Mouse (Mus musculus) intestine, embryonic 15.5 days (tissue): Measurements from ENCODE around the gene 4921517D22Rik. TPM values are rescaled to one million over a fixed set of nuclear protein-coding genes. Genes with fewer than 3 reads are reported as not detected.
"Not testable (repeated sequence)": the region's sequence is repeated elsewhere in the genome, so short reads cannot be mapped to it uniquely, and the experiment has no call there.

Experiments used
- ATAC-seq: fragments of 200-750 bp; cut with Nextera tagmentation; 2 replicates; pipeline ENCODE4 v1.8.0; 2017; ENCODE audit warnings: moderate TSS enrichment, moderate library complexity
- H3K27ac ChIP-seq: fragments of 300-500 bp; sonication (generic); 2 replicates; pipeline ENCODE4 v1.5.1; 2015; ENCODE audit warnings: mild to moderate bottlenecking, inconsistent platforms
- H3K27me3 ChIP-seq: fragments of 300-500 bp; sonication (generic); replicated peaks from 2 replicates; pipeline ENCODE4 v1.6.1; 2015; ENCODE audit warnings: inconsistent platforms
- H3K36me3 ChIP-seq: fragments of 300-500 bp; sonication (generic); 2 replicates; pipeline ENCODE4 v1.6.1; 2015; ENCODE audit warnings: inconsistent platforms
- H3K4me1 ChIP-seq: fragments of 300-500 bp; sonication (generic); replicated peaks from 2 replicates; pipeline ENCODE4 v1.6.1; 2015; ENCODE audit warnings: inconsistent platforms
- H3K4me2 ChIP-seq: fragments of 300-500 bp; sonication (generic); replicated peaks from 2 replicates; pipeline ENCODE4 v1.6.1; 2015; ENCODE audit warnings: mild to moderate bottlenecking, inconsistent platforms
- H3K4me3 ChIP-seq: fragments of 300-500 bp; sonication (generic); replicated peaks from 2 replicates; pipeline ENCODE4 v1.5.1; 2015; ENCODE audit warnings: inconsistent platforms
- H3K9ac ChIP-seq: fragments of 300-500 bp; sonication (generic); 2 replicates; pipeline ENCODE4 v1.6.1; 2015; ENCODE audit warnings: inconsistent platforms
- H3K9me3 ChIP-seq: fragments of 300-500 bp; sonication (generic); 2 replicates; pipeline ENCODE4 v1.6.1; 2016; ENCODE audit warnings: inconsistent platforms
- WGBS: fragments of 180-500 bp; shearing (Covaris S2); methylation state at CpG from one replicate; pipeline ENCODE4 v1.1.7; 2015; 5-methylcytosine and 5-hydroxymethylcytosine counted together
- polyA plus RNA-seq: library from polyadenylated mRNA; unstranded; fragments of >200 nt; fragmentation: Nextera tagmentation; extraction: Ambion mirVana; gene quantifications from 2 replicates; pipeline ENCODE4 v1.2.1, GENCODE M21; 2015

4921517D22Rik gene
- polyA plus RNA-seq, 1 experiment from 2014 or later = not detected

GRCm38 (mm10) chr13:59719475-59719874 lies 25.6 kb upstream of the 4921517D22Rik start:
- no peaks in the 10 kb centered on the region for H3K36me3 ChIP-seq
- WGBS = 90% methylated on average over 1 of the region's 1 CpGs

GRCm38 (mm10) chr13:59718857-59719440 lies 25.0 kb upstream of the 4921517D22Rik start:
- not testable (repeated sequence) for H3K4me2 ChIP-seq, H3K4me1 ChIP-seq, H3K9ac ChIP-seq, H3K27ac ChIP-seq, H3K36me3 ChIP-seq, H3K9me3 ChIP-seq, H3K4me3 ChIP-seq, H3K27me3 ChIP-seq
- peak; percentile 63 for ATAC-seq
- WGBS = 18% methylated on average over 6 of the region's 6 CpGs

More at GRCm38 (mm10) chr13:59719475-59719874, 25.6 kb upstream of the 4921517D22Rik start:
- no peak for ATAC-seq
- no peak overlapping the region for H3K9ac ChIP-seq
- no peaks in the 10 kb centered on the region for H3K9me3 ChIP-seq
- no peak overlapping the region for H3K4me3 ChIP-seq
- no peak overlapping the region for H3K27ac ChIP-seq
- H3K4me2 ChIP-seq = no peak overlapping the region
- no peaks in the 10 kb centered on the region for H3K27me3 ChIP-seq
- no peaks in the 10 kb centered on the region for H3K4me1 ChIP-seq

- Histone ChIP-seq H3K4me2 (no peak overlapping the region), H3K9me3 (no peaks in the 10 kb centered on the region), H3K4me1 (no peaks in the 10 kb centered on the region), H3K36me3 (no peaks in the 10 kb centered on the region), H3K4me3 (no peak overlapping the region), H3K27ac (no peak overlapping the region), H3K9ac (no peak overlapping the region), H3K27me3 (no peaks in the 10 kb centered on the region; the same call in 1 of the 2 replicates)
- WGBS = 32% methylated on average over 3 of the region's 3 CpGs
- no peak for ATAC-seq
Measured at GRCm38 (mm10) chr13:59713710-59714109, 19.8 kb upstream of the 4921517D22Rik start.

GRCm38 (mm10) chr13:59711984-59712383 lies 18.1 kb upstream of the 4921517D22Rik start, which contains the start of gene Spata31d1b:
Gene Spata31d1b (plus strand): TSS chr13:59712284.
- not testable (repeated sequence) for H3K27me3 ChIP-seq, H3K9me3 ChIP-seq, H3K4me1 ChIP-seq, ATAC-seq, H3K9ac ChIP-seq, H3K4me3 ChIP-seq, H3K36me3 ChIP-seq, H3K27ac ChIP-seq, H3K4me2 ChIP-seq
- WGBS = 68% methylated on average over 3 of the region's 3 CpGs

- no peak within 1 kb of the TSS for H3K27ac ChIP-seq
- ATAC-seq = no peak
- no peaks in the 10 kb centered on the region for H3K36me3 ChIP-seq
- no peaks in the 10 kb centered on the region; the same call in 1 of the 2 replicates for H3K27me3 ChIP-seq
- no peaks in the 10 kb centered on the region for H3K4me1 ChIP-seq
- no peaks in the 10 kb centered on the region for H3K9me3 ChIP-seq
- no peak within 1 kb of the TSS for H3K9ac ChIP-seq
- WGBS = 87% methylated on average over 15 of the region's 15 CpGs
- no peak within 1 kb of the TSS for H3K4me3 ChIP-seq
- H3K4me2 ChIP-seq = no peak within 1 kb of the TSS
Measured at GRCm38 (mm10) chr13:59710230-59710629, 16.3 kb upstream of the 4921517D22Rik start, which contains the start of gene Spata31d1a. Gene Spata31d1a (minus strand): TSS chr13:59710330.

GRCm38 (mm10) chr13:59704562-59704961 lies 10.7 kb upstream of the 4921517D22Rik start:
- no peak for ATAC-seq
- no peaks in the 10 kb centered on the region; the same call in 1 of the 2 replicates for H3K4me1 ChIP-seq
- no peaks in the 10 kb centered on the region for H3K36me3 ChIP-seq
- H3K9ac ChIP-seq = no peak overlapping the region
- no peak overlapping the region for H3K4me2 ChIP-seq
- H3K27ac ChIP-seq = no peak overlapping the region
- H3K27me3 ChIP-seq = no peaks in the 10 kb centered on the region
- no peaks in the 10 kb centered on the region for H3K9me3 ChIP-seq
- no peak overlapping the region for H3K4me3 ChIP-seq
- 54% methylated on average over 12 of the region's 12 CpGs for WGBS

- Histone ChIP-seq H3K27ac (no peak overlapping the region), H3K9ac (no peak overlapping the region), H3K9me3 (no peaks in the 10 kb centered on the region), H3K4me3 (no peak overlapping the region), H3K27me3 (no peaks in the 10 kb centered on the region), H3K4me2 (no peak overlapping the region), H3K36me3 (no peaks in the 10 kb centered on the region), H3K4me1 (no peaks in the 10 kb centered on the region; the same call in 1 of the 2 replicates)
- WGBS = 84% methylated on average over 12 of the region's 12 CpGs
- no peak for ATAC-seq
Measured at GRCm38 (mm10) chr13:59703514-59703913, 9.6 kb upstream of the 4921517D22Rik start.

GRCm38 (mm10) chr13:59700137-59700536 lies 6.2 kb upstream of the 4921517D22Rik start:
- not testable (repeated sequence) for H3K27ac ChIP-seq, H3K4me1 ChIP-seq, H3K4me2 ChIP-seq, H3K9ac ChIP-seq, H3K27me3 ChIP-seq, H3K36me3 ChIP-seq, H3K4me3 ChIP-seq, ATAC-seq, H3K9me3 ChIP-seq
- 72% methylated on average over 1 of the region's 1 CpGs for WGBS

- Histone ChIP-seq H3K9ac (no peak overlapping the region), H3K36me3 (no peaks in the 10 kb centered on the region), H3K4me1 (no peaks in the 10 kb centered on the region), H3K27me3 (no peaks in the 10 kb centered on the region), H3K27ac (no peak overlapping the region), H3K4me3 (no peak overlapping the region), H3K9me3 (no peaks in the 10 kb centered on the region), H3K4me2 (no peak overlapping the region)
- ATAC-seq = no peak
- WGBS = 93% methylated on average over 8 of the region's 8 CpGs
Measured at GRCm38 (mm10) chr13:59699131-59699530, 5.2 kb upstream of the 4921517D22Rik start.

GRCm38 (mm10) chr13:59695781-59696180 lies 1.9 kb upstream of the 4921517D22Rik start:
- Histone ChIP-seq H3K27ac (no peak overlapping the region), H3K9ac (no peak overlapping the region), H3K4me3 (no peak overlapping the region), H3K4me1 (no peaks in the 10 kb centered on the region), H3K9me3 (no peaks in the 10 kb centered on the region), H3K36me3 (no peaks in the 10 kb centered on the region), H3K27me3 (no peaks in the 10 kb centered on the region), H3K4me2 (no peak overlapping the region)
- no peak for ATAC-seq
- 81% methylated on average over 7 of the region's 7 CpGs for WGBS

- Histone ChIP-seq H3K4me3 (no peak overlapping the region), H3K4me1 (no peaks in the 10 kb centered on the region), H3K4me2 (no peak overlapping the region), H3K9me3 (no peaks in the 10 kb centered on the region), H3K27ac (no peak overlapping the region), H3K36me3 (no peaks in the 10 kb centered on the region), H3K27me3 (no peaks in the 10 kb centered on the region), H3K9ac (no peak overlapping the region)
- WGBS = 81% methylated on average over 10 of the region's 10 CpGs
- ATAC-seq = no peak
Measured at GRCm38 (mm10) chr13:59691478-59691877, 2.4 kb downstream of the 4921517D22Rik start.

GRCm38 (mm10) chr13:59690576-59690975 lies 3.3 kb downstream of the 4921517D22Rik start:
- H3K27me3 ChIP-seq = no peaks in the 10 kb centered on the region
- H3K36me3 ChIP-seq = no peaks in the 10 kb centered on the region
- no peak overlapping the region for H3K27ac ChIP-seq
- ATAC-seq = no peak
- no peaks in the 10 kb centered on the region for H3K9me3 ChIP-seq
- H3K4me3 ChIP-seq = no peak overlapping the region
- WGBS = 83% methylated on average over 7 of the region's 7 CpGs
- H3K4me1 ChIP-seq = no peaks in the 10 kb centered on the region
- H3K9ac ChIP-seq = no peak overlapping the region
- H3K4me2 ChIP-seq = no peak overlapping the region

- no peak overlapping the region for H3K4me2 ChIP-seq
- H3K9ac ChIP-seq = no peak overlapping the region
- no peaks in the 10 kb centered on the region for H3K9me3 ChIP-seq
- H3K4me1 ChIP-seq = no peaks in the 10 kb centered on the region
- no peaks in the 10 kb centered on the region for H3K27me3 ChIP-seq
- H3K4me3 ChIP-seq = no peak overlapping the region
- ATAC-seq = no peak
- 87% methylated on average over 3 of the region's 3 CpGs for WGBS
- H3K27ac ChIP-seq = no peak overlapping the region
- H3K36me3 ChIP-seq = no peaks in the 10 kb centered on the region
Measured at GRCm38 (mm10) chr13:59689843-59690242, 4.1 kb downstream of the 4921517D22Rik start.
